Mouse (Mus musculus): ENCODE results near the gene Znrd1.

- no peak for TF ChIP-seq CTCF (IDR thresholded peaks at IDR 0.05; ENCODE audit: borderline replicate concordance, insufficient read depth, low read depth, low read length)
- no peak for TF ChIP-seq POLR2A (IDR thresholded peaks at IDR 0.05; ENCODE audit: borderline replicate concordance, insufficient read depth, low read length)
Measured at GRCm38 (mm10) chr17:36982253-36983155, 24.1 kb upstream of the Znrd1 start.
